Mouse (Mus musculus): ENCODE data around the gene Drd5.

Drd5 gene

GRCm38 (mm10) chr5:38318966-38319786 lies at the start of gene Drd5:
TSS of gene Drd5 (plus strand) at chr5:38319367.
- no peak for DNase-seq

DNA sequence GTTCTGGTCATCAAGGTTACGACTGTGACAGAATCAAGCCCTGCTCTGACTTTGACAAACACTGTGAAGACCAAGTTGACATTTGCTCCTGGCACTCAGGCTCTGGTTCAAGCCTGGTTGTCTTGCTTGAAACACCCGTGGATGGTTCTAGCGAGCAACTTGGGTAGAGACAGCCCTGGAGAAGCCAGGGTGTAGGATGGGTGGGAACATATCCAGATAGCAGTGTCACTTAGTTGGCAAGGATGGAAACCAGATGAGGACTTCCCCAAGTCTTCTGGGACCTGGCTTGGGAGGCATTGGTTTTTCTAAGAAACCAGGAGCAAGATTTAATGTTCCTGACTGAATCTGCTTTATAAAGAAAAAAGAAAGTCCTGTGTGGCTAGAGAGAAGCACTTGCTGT lies 48.2 kb upstream of the Drd5 start:
- DNase-seq: no peak

GRCm38 (mm10) chr5:38273831-38274230 lies 45.3 kb upstream of the Drd5 start:
- no peak for DNase-seq

DNA sequence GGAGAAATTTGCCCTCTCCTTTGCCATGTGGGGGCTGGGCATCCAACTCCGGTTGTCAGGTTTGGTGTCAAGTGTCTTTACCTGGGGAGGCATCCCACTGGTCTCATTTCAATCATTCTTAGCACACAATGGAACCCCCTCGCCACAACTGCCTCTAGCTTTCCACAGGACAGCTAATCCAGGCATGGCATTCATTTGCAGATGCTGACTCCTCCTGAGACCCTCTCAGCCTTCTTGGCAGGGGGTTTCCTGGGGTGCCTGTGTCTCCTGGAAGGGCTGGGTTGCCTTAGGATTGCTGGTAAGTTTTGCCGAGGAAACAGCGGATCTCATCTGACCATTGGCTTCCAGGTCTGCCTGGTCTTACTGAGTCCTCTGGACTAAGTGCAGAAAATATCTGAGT lies 43.4 kb upstream of the Drd5 start, which contains the start of gene Otop1:
Otop1 (plus strand) TSS at position 202 of the 400 bp plus-strand sequence.
- no peak for DNase-seq

DNA sequence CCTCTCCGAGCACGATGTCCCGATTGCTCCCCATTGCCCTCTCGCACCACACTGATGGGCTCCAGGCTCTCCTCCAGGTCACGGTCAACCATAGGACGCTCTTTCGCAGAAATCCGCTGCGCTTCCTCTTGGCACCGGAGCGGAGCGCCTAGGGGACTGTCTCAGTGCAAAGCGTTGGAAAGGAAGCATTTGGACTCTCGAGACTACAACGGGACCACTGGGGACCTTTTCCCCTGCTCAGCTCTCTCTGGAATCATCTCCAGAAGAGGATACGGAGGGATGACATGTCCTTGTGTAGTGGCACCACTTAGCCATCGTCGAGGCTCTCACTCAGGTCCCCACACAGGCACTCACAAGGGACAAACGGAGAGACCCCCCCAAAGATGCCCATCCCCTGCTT lies 42.7 kb upstream of the Drd5 start:
- no peak for DNase-seq

DNA sequence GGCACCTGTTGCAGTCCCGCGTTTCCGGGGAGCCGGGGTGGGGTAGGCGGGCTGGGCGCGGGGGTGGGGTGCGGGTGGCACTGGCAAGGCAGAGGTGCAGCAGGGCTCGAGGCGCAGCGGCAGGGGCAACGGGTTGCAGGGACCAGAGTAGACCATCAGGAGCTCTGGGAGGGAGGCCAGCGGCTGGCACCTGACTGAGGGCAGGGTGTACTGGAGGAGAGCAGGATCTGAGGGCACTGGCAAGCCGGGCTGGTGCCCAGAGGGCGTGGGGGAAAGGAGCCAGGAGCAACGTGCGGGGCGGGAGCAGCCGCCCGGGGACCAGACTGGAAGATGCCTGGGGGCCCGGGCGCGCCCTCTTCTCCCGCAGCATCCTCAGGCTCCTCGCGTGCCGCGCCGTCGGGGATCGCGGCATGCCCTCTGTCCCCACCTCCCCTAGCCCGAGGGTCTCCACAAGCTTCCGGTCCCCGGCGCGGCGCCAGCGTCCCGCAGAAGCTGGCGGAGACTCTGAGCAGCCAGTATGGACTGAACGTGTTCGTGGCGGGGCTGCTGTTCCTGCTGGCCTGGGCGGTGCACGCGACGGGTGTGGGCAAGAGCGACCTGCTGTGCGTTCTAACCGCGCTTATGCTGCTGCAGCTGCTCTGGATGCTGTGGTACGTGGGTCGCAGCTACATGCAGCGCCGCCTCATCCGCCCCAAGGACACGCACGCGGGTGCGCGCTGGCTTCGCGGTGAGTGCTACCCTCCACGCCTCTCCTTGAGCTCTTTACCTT lies 41.9 kb upstream of the Drd5 start:
- DNase-seq: no peak

DNA sequence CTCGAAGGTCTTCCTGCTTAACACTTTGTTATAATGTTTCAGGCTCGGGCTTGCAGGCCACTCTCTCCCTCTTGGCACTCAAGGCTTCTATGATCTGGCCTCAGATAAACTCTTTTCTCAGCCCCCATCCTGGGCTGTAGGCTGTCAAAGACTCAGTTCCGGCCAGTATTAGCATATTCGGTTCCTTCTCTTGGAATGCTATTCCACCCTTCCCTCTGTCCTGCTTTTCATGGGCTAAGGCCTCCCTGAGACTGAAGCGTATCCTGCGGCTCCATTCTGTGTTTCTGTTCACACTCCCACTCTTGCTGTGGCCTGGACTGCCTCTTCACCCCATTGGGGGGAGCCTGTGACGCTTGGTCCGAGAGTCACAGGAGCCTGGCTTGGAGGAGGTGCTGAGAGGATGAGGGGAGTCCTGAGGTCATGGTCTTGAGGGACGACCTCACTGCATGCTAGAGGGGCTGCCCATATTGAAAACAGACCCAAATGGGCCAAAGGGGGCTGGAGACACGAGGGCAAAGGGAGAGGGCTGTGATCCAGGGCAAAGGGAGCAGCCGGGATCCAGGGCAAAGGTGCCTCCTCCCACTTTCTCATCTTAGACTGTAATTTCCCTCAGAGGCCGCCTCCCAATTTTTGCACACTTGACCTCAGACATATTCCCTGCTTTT lies 41.1 kb upstream of the Drd5 start:
- no peak for DNase-seq

DNA sequence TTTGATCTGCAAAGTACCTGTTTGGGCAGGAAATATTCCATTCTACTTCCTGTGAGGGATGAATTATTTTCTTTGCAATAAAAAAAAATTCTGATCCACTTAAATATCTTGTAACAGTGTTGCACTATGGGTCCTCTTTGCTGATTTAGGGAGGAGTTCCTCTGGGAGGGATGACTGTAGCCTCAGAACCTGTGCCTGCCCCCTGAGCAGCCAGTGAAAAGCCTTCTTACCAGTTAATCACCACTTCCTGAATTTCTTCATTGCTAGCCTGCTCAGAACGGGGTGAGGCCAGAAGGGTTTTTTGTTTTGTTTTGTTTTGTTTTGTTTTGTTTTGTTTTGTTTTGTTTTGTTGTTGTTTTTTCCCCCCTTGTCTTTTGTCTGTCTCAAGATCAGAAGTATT lies 39.1 kb upstream of the Drd5 start:
- DNase-seq: no peak

- DNase-seq: no peak
Measured at GRCm38 (mm10) chr5:38285724-38286123, 33.4 kb upstream of the Drd5 start.

- no peak for DNase-seq
Measured at GRCm38 (mm10) chr5:38288476-38288875, 30.7 kb upstream of the Drd5 start.

DNA sequence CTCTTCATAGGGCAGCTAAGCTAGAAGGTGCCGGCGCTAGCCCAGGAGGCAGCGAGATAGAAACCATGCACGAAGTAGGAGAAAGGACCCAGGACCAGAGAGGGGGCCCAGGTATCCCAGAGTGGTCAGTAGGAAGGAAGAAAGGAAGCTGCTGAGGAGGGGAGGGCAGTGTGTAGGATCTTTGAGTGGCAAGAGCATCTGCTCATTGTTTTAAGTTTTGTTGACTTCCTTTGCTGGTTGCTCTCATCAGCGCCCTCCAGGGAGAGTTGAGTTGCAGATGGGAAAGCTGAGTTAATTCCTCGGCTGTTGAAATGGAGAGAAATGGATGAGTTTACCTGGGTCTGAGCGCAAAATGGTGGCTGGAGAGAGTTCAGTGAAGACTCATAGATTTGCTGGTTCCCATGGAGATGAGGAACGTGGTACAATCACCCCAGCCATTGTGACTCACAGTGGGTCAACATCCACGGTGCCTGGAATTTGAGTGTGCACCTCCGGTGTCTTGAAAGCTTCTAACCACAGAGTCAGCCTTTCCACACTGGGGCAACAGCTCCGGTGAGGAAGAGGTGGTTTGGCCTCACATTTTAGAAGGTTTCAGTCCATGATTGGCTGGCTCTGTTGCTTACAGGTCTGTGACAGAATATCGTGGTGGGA lies 17.3 kb upstream of the Drd5 start:
- DNase-seq: no peak

DNA sequence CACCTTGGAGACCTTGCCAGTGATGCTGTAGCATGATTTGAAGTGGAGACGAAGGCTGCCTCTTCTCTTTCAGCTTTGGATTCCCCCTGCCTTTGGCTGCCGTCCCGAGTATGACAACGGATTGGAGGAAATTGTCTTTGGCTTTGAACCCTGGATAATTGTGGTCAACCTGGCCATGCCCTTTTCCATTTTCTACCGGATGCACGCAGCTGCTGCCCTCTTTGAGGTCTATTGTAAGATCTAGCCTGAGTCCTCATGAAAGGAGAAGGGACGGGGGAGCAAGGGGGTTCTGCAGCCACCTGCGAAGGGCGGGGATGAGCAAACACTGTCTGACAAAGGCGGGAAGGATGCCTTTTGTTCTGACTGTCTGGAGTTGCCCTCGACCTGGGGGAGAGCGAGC lies 16.5 kb upstream of the Drd5 start:
- no peak for DNase-seq

DNA sequence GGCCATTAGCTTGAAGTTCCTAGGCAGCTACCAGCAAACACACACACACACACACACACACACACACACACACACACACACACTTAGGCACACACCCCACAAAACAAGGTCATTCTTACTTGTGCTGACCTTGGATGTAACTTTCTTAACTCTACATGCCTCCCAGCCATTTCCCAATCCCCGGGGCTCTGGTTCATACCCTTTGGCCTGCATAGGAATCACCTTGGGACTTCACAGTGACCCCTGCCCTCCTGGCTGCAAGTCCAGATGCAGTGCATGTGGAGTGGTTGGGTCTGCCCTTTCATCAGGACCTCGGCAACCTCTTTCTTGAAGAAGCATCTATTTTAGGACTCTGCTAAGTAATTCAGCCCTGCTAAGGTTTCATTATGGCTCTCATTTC lies 13.9 kb upstream of the Drd5 start:
- DNase-seq: no peak

DNA sequence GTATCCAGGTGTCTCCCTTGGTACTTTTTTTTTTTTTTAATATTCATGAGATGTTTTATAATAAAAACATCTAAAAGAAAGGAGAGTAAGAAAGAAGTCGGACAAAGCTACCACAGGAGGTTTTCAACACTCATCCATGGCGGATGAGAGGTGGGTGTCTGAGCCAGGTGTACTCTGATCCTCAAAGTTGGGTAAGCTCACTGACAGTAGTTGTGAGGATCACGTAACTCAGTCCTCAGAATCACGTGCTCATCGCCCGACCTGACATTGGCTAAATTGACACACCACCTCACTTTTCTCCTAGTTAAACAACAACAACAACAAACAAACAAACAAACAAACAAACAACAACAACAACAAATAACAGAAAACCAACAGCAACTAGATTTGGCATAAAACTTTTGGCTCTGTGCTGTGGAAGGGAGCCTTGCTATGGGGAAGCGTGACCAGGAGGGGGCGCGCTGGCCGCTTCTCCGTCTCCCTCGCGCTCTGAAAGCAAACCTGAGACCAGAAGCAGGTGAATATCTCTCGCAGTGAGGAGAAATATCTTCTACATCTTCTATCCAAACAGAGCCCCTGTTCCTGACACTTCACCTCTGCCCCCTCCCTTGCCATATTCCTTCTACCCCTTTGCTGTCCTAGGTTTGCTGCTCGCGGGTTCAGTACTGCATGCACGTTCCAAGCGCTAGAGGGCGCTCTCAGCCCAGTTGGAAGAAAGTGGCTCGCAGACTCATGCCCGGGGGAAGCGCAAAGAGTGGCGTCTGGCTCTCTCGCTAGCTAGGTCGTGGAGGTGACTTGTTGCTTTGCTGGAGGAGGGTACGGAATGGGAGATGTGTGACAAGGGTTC lies 11.7 kb upstream of the Drd5 start:
- peak; percentile 89 to 94 for DNase-seq

- peak; percentile 56 to 59 for DNase-seq
Measured at GRCm38 (mm10) chr5:38308873-38309272, 10.3 kb upstream of the Drd5 start.

DNA sequence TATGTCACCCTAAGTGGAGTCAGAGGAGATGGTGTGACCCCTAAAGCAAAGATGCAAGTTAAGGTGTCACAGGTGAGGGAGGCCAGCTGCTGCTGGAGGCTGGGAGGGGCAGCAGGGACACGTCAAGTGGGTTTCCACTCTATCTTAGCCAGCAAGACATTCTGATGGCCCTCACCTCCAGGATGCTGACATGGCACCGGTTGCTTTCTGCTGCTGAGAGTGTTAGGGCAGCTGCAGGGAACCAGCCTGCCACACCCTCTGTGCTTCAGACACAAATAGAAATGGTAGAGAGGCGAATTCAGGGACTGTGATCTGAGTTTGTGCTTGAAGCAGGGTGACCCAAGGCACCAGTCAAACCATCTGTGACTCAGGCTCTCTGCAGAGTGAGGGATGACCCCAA lies 9.4 kb upstream of the Drd5 start:
- no peak for DNase-seq

- DNase-seq: no peak
Measured at GRCm38 (mm10) chr5:38333381-38333780, 14.2 kb downstream of the Drd5 start.

GRCm38 (mm10) chr5:38334582-38334981 lies 15.4 kb downstream of the Drd5 start:
- no peak for DNase-seq

DNA sequence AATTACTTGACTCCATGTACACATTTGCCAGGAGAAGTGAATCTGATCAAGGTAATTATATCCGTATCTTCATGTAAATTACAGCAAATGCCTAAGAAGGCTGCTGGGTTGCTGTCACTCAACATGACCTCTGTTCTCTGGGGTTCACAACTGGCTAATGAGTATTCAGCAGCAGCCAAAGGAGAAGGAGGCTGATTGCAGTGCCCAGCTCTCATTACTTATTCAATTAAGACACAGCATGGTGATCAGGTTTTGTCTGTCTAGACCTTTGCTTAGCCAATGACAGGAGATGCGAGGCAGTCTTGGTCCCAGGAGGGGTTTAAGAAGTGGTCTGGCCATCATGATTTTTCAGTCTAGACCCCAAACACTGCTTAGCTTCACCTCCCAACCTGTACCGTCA lies 23.9 kb downstream of the Drd5 start:
- DNase-seq: no peak

DNA sequence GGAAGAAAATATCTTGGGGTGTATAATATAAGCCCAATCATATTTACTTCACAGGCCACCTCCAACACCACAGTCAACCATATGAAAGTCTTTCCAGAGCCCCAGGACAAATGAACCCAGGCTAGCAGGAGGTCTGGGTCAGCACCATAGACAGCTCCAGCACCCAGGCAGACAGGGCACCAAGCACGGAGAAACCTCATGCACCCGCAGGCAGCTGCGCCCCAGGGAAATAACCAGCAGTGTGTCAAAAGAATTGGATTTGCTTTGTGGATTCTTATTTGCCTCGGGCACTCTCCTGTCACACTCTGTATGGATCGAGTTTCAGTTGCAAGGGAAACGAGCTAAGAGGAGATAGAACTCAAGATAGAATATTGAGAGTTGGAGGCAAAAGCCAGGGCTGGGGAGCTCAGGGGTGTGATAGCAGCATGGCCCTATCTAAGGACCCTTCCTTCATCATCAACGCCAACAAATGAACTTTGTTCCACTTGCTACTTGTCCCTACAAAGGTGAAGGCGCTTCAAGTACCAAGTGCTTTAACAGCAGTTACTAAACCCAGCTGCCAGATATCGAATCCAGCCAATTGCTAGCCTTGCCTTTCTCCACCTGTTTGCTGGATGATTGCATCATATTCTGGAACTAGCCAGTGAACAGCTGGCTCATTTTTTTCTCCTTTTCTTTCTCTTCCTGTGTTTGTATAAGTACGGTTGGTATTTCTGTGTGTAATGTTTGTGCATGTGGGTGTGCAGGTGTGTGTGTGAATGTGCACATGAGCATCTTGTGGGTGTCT lies 27.7 kb downstream of the Drd5 start:
- DNase-seq: no peak

- DNase-seq: no peak
Measured at GRCm38 (mm10) chr5:38350351-38350929, 31.3 kb downstream of the Drd5 start.
